Mouse (Mus musculus): Measurements from ENCODE around the gene Arhgap35.

DNA sequence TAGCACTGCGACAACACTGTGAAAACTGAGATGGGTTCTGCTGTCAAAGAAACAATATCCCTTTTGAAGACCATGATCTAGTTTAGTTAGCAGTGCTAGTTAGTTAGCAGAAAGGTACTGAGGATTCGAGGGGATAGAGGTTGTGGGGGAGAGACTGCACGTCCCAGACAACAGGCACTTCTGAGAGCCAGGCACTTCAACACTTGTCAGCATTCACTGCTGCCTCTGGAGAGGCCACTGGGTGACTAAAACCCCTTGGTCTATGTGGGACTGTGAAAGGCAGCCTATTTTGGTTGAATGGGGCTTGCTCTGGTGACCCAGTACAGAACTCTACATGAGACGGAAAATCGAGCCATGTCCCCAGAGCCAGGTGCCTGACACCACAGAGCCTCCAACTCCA lies 97.6 kb downstream of the Arhgap35 start:
- TF ChIP-seq POLR2A (IDR thresholded peaks at IDR 0.05; ENCODE audit: low read depth, low read length) (no peak), CTCF (conservative IDR thresholded peaks at IDR 0.05; ENCODE audit: insufficient read depth, insufficient read length, low read depth, low read length) (no peak)
